Mouse (Mus musculus): ENCODE results near the gene Itga3.
A peak's percentile ranks its signal among the peaks of the same experiment; 100 is the strongest.

Gene Itga3

GRCm38 (mm10) chr11:95071266-95071665 lies 5.3 kb downstream of the Itga3 start:
- no peak for DNase-seq (ENCODE audit: low read depth)

GRCm38 (mm10) chr11:95070140-95071107 lies 6.2 kb downstream of the Itga3 start:
- no peak for DNase-seq (ENCODE audit: low read depth)

DNA sequence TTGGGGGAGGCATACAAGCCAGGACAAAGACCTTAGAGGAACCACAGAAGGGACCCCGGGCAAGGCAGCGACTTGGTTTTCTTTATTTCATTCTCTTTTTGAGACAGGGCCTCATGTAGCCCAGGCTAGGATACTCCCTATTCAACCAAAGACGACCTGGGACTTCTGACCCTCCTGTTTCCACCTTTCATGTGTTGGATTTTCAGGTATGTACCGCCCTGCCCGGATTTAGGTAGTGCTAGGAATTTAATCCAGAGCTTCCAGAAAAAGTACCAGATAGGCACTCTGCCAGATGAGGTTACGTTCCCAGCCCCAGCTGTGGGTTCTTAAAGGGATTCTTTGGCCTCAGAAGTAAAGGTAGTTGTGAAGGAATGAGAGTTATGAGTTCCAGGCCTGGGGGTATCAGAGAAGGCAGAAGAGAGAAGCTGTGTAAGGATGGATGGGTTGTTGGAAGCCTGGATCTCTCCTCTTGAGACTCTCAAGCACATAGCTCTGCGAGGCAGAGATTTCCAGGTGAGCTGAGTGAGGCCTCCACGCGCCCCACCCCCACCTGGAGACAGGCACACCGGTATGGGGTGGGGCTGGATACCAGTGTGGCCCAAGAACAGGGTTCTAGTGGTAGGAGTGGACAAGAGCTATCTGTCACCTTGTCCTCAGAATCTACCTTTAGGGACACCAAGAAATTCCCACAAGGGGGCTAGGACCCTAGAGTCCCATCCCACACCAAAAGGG lies 7.2 kb downstream of the Itga3 start:
- DNase-seq (ENCODE audit: low read depth): no peak

GRCm38 (mm10) chr11:95056768-95057501 lies 19.7 kb downstream of the Itga3 start:
- no peak for DNase-seq (ENCODE audit: low read depth)

GRCm38 (mm10) chr11:95053062-95053461 lies 23.5 kb downstream of the Itga3 start:
- DNase-seq (ENCODE audit: low read depth): no peak

- peak; percentile 75 for DNase-seq (ENCODE audit: low read depth)
Measured at GRCm38 (mm10) chr11:95046980-95047680, 29.5 kb downstream of the Itga3 start.

DNA sequence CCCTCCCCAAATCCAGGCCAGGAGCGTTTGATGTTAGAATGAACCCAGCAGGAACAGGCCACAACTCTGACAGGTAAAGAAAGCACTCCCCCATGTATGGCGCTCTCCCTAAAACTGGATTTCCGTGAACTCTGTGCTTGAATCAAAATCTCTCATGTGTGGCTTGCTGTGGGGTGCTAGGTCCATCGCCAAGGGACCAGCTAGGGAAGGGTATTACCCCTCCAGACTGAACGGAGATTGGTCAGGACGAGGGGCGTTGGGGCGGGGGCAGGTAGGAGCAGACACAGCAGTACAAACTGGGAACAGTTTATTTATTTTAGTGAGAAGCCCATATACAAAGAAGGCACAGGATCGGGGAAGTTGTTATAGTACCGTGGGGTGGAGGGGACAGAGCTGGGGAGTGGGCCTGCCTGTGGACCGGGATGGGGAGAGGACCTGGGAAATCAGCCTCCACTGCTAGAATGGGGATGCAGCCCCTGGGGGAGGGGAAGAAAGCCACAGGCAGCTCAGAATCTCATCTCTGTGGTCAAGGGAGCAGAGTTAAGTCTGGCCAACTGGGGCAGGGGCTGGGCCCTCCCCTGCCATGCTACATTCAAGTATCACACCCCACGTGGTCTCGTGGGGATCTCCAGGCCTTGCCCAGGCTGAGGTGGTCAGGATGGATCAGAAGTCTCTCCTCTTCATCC lies 32.3 kb downstream of the Itga3 start:
- no peak for DNase-seq (ENCODE audit: low read depth)

GRCm38 (mm10) chr11:95043608-95044007 lies 33.0 kb downstream of the Itga3 start:
- no peak for DNase-seq (ENCODE audit: low read depth)

- DNase-seq (ENCODE audit: low read depth): no peak
Measured at GRCm38 (mm10) chr11:95043060-95043459, 33.5 kb downstream of the Itga3 start.

- peak; percentile 47 for DNase-seq (ENCODE audit: low read depth)
Measured at GRCm38 (mm10) chr11:95042096-95042495, 34.5 kb downstream of the Itga3 start.

- no peak for DNase-seq (ENCODE audit: low read depth)
Measured at GRCm38 (mm10) chr11:95041139-95041609, 35.4 kb downstream of the Itga3 start, which contains the start of gene Pdk2. Pdk2 (minus strand) TSS chr11:95041354.

DNA sequence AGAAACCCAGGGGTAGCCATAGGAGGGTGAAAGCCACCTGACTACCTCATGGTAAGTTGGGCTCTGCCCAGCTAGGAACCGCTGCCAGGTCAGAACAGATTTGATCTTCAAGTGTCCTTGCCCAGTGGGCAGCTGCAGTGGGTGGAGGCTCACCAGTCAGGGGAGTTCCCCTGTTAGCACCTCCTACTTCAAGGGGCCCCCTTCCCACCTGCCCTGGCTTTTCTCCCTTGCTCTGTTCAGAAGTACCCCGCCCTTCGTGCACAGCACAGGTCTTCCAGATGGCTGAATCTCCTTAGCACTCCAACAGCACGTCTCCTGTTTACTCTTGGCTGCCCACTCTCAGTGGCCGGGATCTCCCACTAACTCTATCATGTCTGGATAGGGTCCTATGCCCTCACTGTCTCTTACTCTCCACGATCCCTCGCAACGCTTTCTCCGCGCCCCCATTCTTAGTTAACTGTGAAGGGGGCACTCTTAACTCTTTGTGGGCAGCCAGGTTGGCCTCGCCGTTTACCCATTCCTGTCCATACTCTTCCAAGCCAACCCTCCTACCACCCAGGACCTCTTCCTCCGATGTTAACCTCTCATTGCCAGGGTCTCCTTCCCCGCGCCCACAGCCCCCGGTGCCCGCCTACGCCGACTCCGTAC lies 36.0 kb downstream of the Itga3 start:
- DNase-seq (ENCODE audit: low read depth): no peak

DNA sequence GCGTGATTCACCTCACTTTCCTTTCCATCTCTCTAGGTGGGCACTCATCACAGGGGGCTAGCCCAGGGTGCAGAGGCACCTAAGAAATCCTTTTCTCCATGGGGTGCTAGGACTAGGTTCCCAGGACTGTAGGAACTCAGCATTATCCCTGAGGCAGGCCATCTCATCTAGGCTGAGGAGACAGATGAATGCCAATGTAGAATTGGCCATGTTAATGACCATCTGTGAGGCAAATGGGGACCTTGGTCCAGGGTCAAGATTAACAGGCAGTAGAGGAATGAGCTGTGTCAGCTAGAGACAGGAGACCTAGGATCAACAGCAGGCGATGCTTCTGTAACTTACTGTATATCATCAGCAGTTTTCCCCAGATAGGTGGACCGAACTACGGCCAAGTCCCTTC lies 36.8 kb downstream of the Itga3 start:
- no peak for DNase-seq (ENCODE audit: low read depth)

DNA sequence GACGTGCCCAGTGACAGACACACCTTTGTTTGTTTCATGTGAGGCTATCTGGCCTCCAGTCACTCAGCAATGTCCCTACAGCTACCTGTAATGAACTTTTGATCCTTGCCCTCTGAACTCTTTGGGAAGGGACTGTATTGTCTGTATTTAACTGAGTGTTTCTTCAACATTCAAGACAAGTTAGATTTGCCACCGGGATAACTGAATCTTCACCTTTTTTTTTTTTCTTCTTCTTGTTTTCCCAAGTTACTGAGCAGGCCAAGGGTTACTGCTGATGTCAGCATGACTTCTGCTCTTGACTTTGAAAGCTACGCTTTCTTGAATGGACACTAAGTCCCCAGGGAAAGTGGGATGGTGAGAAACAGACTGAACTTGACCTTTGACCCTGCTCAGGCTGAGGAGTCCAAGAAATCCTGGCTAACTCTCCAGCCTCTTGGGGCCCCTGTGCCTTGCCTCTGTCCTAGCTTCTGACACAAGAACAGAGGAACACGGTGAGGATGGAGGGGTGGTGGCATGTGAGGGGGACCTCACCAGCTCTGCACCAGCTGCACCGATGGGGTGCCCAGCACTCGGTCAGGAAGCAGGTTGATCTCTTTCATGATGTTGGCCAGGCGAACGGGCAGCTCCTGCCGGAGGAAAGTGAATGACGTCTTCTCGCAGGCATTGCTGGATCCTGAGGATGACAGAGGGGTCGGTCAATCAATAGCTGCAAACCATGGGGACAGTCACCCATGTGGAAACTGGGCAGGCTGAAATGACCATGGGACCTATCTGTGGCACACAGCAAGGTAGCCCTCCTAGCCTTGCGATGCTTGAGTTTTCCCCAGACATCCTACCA lies 37.6 kb downstream of the Itga3 start:
- no peak for DNase-seq (ENCODE audit: low read depth)

GRCm38 (mm10) chr11:95038156-95038817 lies 38.3 kb downstream of the Itga3 start:
- DNase-seq (ENCODE audit: low read depth): no peak

- no peak for DNase-seq (ENCODE audit: low read depth)
Measured at GRCm38 (mm10) chr11:95037306-95037705, 39.3 kb downstream of the Itga3 start.

DNA sequence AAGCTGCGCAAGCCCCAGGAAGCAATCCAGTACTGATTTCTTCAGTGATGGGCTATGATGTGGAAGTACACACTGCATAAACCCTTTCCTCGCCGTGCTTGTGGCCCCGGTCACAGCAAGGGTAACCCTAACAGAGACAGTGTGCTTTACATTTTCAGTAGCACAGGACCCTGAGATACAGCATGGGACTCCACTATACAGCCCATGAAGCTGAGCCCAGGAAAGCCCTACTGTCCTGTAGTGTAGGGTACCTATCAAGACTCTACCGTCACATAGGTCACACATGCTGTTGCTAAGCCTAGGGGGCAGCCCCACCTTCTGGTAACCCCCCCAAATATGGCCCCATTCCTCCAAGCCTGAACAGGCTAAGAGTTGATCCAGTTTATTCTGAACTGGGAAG lies 40.1 kb downstream of the Itga3 start:
- DNase-seq (ENCODE audit: low read depth): no peak

DNA sequence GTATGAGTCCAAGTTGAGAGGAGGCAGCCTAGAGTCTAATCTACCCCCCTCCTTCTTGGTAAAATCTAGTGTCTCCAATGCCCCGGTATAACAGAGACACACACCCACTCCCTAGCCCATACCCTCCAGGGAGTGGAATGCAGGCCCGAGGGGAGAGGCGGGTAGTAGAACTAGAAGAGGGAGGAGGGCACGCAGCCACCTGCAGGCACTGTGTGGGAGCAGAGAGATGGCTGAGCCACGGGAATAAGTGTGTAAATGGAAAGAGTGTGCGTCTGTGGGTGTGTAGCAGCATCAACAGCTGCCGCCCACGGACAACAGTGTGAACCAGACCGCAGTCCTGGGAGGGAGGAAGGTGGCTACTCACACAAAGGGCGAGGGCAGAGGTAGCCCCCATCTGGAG lies 41.7 kb downstream of the Itga3 start:
- DNase-seq (ENCODE audit: low read depth): no peak

DNA sequence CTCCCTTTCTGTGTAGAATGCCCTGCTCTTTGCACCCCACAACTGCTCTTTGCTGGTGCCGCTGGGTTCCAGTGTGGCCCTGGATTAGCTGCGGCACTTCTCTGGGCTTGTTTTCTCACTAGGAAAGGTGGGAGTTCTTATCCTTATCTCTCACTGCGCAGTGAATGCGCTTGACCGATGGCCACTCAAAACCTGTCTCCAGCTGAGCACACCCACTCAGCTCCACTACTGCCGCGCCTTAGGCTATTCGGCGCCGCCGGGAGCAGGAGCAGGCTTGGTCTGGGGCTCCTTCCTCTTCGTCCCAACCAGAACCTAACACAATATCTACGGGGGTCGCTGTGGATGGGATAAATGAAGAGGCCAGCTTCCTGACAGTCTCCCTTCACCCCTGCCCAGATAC lies 43.0 kb downstream of the Itga3 start:
- DNase-seq (ENCODE audit: low read depth): no peak
